Mouse (Mus musculus) adrenal gland, adult 10 weeks (tissue): ENCODE measurements around the gene Dgke. TPM values are rescaled to one million over a fixed set of nuclear protein-coding genes. Genes with fewer than 3 reads are reported as not detected.

Source experiments
- polyA plus RNA-seq: library from polyadenylated mRNA; stranded (reverse); fragments of 350-450 nt; fragmentation: Illumina TruSeq; extraction: RNeasy Lipid Tissue Mini Kit (QIAGEN cat#74804); gene quantifications from one replicate; pipeline ENCODE4 v1.2.3, GENCODE M21; 2014; ENCODE audit warnings: low read depth, low replicate concordance

Gene Dgke
- polyA plus RNA-seq, result 23.0 TPM

GRCm38 (mm10) chr11:89066750-89067149 is at the start of gene Dgke:
Gene Dgke, minus strand, starts transcription at chr11:89066850.

DNA sequence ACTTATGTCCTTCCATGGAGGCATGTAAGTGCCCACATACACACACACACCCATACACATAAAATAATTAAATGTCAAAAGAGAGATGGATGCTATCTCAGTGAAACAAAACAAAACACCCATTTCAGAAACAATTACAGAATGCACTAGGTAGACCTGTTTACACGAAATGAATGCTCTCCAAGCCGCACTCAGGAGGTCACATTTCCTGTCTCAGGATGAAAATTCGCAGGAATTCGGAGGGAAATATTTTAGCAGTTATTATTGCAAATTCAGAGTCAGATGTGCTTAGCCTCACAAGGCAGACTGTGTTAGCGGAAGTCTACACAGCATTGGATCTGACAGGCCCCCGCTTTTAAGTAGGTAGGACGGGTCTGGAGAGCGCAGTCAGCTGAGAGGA is 6.9 kb upstream of the Dgke start, which contains the start of gene Gm525:
TSS of gene Gm525 (plus strand) at position 301 of the 400 bp plus-strand sequence.

DNA sequence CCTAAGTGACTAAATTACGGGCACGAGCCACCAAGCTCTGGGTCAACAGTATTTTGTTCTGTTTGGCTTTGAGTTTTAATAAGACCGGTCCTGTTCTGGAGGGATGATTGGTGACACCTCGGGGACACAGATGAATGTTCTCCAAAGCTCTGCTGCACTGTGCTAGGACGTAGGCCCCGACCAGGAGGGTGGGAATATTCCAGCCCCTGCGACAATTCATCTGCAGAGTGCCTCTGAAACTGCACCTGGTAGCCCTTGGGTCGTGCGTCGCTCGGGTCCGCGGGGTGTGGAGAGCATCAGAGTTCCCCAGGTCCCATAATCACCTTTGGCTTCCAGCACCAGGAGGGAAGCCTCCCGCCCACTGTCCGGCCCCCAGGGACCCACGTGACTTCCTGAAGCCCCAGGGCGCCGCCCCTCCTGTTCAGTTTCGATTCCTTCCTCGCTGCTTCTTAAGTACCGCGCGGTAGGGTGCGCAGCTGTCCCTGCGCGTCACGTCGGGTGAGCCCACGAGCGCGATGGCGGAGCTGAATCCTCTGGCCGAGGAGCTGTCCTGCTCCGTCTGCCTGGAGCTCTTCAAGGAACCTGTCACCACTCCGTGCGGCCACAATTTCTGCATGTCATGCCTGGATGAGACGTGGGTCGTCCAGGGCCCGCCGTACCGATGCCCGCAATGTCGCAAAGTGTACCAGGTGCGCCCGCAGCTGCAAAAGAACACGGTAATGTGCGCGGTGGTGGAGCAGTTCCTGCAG is 67.5 kb downstream of the Dgke start, which contains the start of gene Trim25:
TSS of gene Trim25 (plus strand) at position 403 of the 749 bp plus-strand sequence.

Other genes starting within 250 kb of the Dgke start
- 34.4 TPM for gene Akap1, start 202.3 kb downstream of the Dgke start, polyA plus RNA-seq
- gene Scpep1, start 111.4 kb downstream of the Dgke start, polyA plus RNA-seq, result 135 TPM
- not detected for gene Elobl, start 99.9 kb downstream of the Dgke start, polyA plus RNA-seq
- 9.2 TPM for gene Coil, start 96.6 kb downstream of the Dgke start, polyA plus RNA-seq
- gene Trim25, start 67.5 kb downstream of the Dgke start, polyA plus RNA-seq, result 113 TPM
- not detected for gene Gm525, start 7.0 kb upstream of the Dgke start, polyA plus RNA-seq
- gene Nog, start 235.5 kb upstream of the Dgke start, polyA plus RNA-seq, result 1.0 TPM